Mouse (Mus musculus): Measurements from ENCODE around the gene Ddi1. TPM values are rescaled to one million over a fixed set of nuclear protein-coding genes. Genes with fewer than 3 reads are reported as not detected.

Gene Ddi1
- polyA plus RNA-seq, 1 experiment from 2014 or later = 0.05 TPM

GRCm38 (mm10) chr9:6217505-6217904 is 52.1 kb downstream of the Ddi1 start:
- WGBS = 20% methylated on average over 1 of the region's 1 CpGs

GRCm38 (mm10) chr9:6212862-6213261 is 56.8 kb downstream of the Ddi1 start:
- Histone ChIP-seq H3K4me3 (ENCODE audit: low read depth, low read length) (no peak overlapping the region), H3K4me2 (replicated peaks; ENCODE audit: low read depth) (no peak overlapping the region), H3K27me3 (replicated peaks; ENCODE audit: control insufficient read depth, insufficient read depth, low read length) (no peaks in the 10 kb centered on the region), H3K9ac (ENCODE audit: low read depth, low read length) (no peak overlapping the region), H3K9me3 (ENCODE audit: control insufficient read depth) (no peaks in the 10 kb centered on the region), H3K4me1 (replicated peaks; ENCODE audit: control insufficient read depth, insufficient read depth, low read length) (no peaks in the 10 kb centered on the region), H3K27ac (ENCODE audit: low read depth, low read length) (no peak overlapping the region), H3K36me3 (ENCODE audit: control insufficient read depth, insufficient read depth) (no peaks in the 10 kb centered on the region)
- TF ChIP-seq CTCF (IDR thresholded peaks at IDR 0.05; ENCODE audit: low read depth) = no peak
- 61% methylated on average over 5 of the region's 5 CpGs for WGBS
- no peak for ATAC-seq

More at GRCm38 (mm10) chr9:6217505-6217904, 52.1 kb downstream of the Ddi1 start:
- no peak for TF ChIP-seq CTCF (IDR thresholded peaks at IDR 0.05; ENCODE audit: low read depth)
- Histone ChIP-seq H3K27ac (ENCODE audit: low read depth, low read length) (no peak overlapping the region), H3K4me1 (replicated peaks; ENCODE audit: control insufficient read depth, insufficient read depth, low read length) (no peaks in the 10 kb centered on the region), H3K4me3 (ENCODE audit: low read depth, low read length) (no peak overlapping the region), H3K36me3 (ENCODE audit: control insufficient read depth, insufficient read depth) (no peaks in the 10 kb centered on the region), H3K27me3 (replicated peaks; ENCODE audit: control insufficient read depth, insufficient read depth, low read length) (no peaks in the 10 kb centered on the region), H3K4me2 (replicated peaks; ENCODE audit: low read depth) (no peak overlapping the region), H3K9me3 (ENCODE audit: control insufficient read depth) (no peaks in the 10 kb centered on the region), H3K9ac (ENCODE audit: low read depth, low read length) (no peak overlapping the region)
- ATAC-seq = no peak

Other genes with a start within 250 kb of the Ddi1 start
- 5.8 and 6.3 TPM in 2 replicates for gene Pdgfd, start 101.3 kb downstream of the Ddi1 start, polyA plus RNA-seq (2015; fragmentation: Nextera tagmentation; extraction: Ambion mirVana)

Data from intestine, postnatal 0 days (tissue).